Mouse (Mus musculus): ENCODE measurements around the gene Eif2b2. TPM values are rescaled to one million over a fixed set of nuclear protein-coding genes. Genes with fewer than 3 reads are reported as not detected.

Gene Eif2b2
- polyA plus RNA-seq, 1 experiment: not detected

- Histone ChIP-seq H3K4me1 (ENCODE audit: control insufficient read depth, insufficient read depth, low read length) (peaks cover 11% of the 10 kb centered on the region), H3K4me3 (ENCODE audit: insufficient read depth, low read depth, low read length) (no peak overlapping the region), H3K27ac (ENCODE audit: insufficient read depth, low read depth, low read length) (no peak overlapping the region)
- TF ChIP-seq POLR2A (IDR thresholded peaks at IDR 0.05; ENCODE audit: insufficient read depth, low read depth, low read length) (no peak), CTCF (IDR thresholded peaks at IDR 0.05; ENCODE audit: insufficient read depth, low read depth, low read length) (no peak)
- WGBS: 32% methylated on average over 19 of the region's 19 CpGs
These were observed 26.7 kb upstream of the Eif2b2 start for GRCm38 (mm10) chr12:85192461-85193108.

GRCm38 (mm10) chr12:85193146-85193545 is 26.1 kb upstream of the Eif2b2 start:
- 85% methylated on average over 10 of the region's 10 CpGs for WGBS

GRCm38 (mm10) chr12:85193923-85194622 is 25.2 kb upstream of the Eif2b2 start:
- WGBS: 90% methylated on average over 11 of the region's 11 CpGs
- Histone ChIP-seq H3K4me3 (ENCODE audit: insufficient read depth, low read depth, low read length) (no peak overlapping the region), H3K27ac (ENCODE audit: insufficient read depth, low read depth, low read length) (no peak overlapping the region), H3K4me1 (ENCODE audit: control insufficient read depth, insufficient read depth, low read length) (peaks cover 11% of the 10 kb centered on the region)
- no peak for TF ChIP-seq POLR2A (IDR thresholded peaks at IDR 0.05; ENCODE audit: insufficient read depth, low read depth, low read length)
- no peak for TF ChIP-seq CTCF (IDR thresholded peaks at IDR 0.05; ENCODE audit: insufficient read depth, low read depth, low read length)

More at GRCm38 (mm10) chr12:85193146-85193545, 26.1 kb upstream of the Eif2b2 start:
- TF ChIP-seq CTCF (IDR thresholded peaks at IDR 0.05; ENCODE audit: insufficient read depth, low read depth, low read length) (no peak), POLR2A (IDR thresholded peaks at IDR 0.05; ENCODE audit: insufficient read depth, low read depth, low read length) (no peak)
- H3K4me1 ChIP-seq (ENCODE audit: control insufficient read depth, insufficient read depth, low read length): peaks cover 11% of the 10 kb centered on the region
- H3K27ac ChIP-seq (ENCODE audit: insufficient read depth, low read depth, low read length): no peak overlapping the region
- no peak overlapping the region for H3K4me3 ChIP-seq (ENCODE audit: insufficient read depth, low read depth, low read length)

- Histone ChIP-seq H3K4me1 (ENCODE audit: control insufficient read depth, insufficient read depth, low read length) (peaks cover 11% of the 10 kb centered on the region), H3K27ac (ENCODE audit: insufficient read depth, low read depth, low read length) (no peak overlapping the region), H3K4me3 (ENCODE audit: insufficient read depth, low read depth, low read length) (no peak overlapping the region)
- 40% methylated on average over 4 of the region's 4 CpGs for WGBS
- TF ChIP-seq POLR2A (IDR thresholded peaks at IDR 0.05; ENCODE audit: insufficient read depth, low read depth, low read length): no peak
- TF ChIP-seq CTCF (IDR thresholded peaks at IDR 0.05; ENCODE audit: insufficient read depth, low read depth, low read length): no peak
These were observed 24.7 kb upstream of the Eif2b2 start for GRCm38 (mm10) chr12:85194623-85195018.

GRCm38 (mm10) chr12:85195086-85195485 is 24.2 kb upstream of the Eif2b2 start:
- 68% methylated on average over 5 of the region's 5 CpGs for WGBS

DNA sequence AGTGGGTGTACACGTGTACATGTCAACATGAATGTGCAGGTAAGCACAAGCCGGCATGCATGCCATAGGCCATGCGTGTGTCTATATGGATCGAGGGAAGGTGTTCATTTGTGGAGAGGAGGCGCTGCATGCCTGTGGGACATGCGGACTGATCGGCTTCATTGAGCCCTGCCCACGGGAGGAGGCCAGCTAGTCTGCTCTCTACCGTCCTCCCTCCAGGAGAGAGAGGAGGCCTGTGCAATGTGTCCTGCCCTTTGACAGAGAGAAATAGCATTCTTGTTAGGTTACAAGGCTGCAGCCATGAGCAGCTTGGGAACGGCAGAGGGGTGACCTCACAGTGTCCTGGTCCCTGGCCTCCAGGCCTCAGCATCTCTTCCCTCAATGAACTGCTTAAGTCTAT is 23.1 kb upstream of the Eif2b2 start:
- Histone ChIP-seq H3K27ac (ENCODE audit: insufficient read depth, low read depth, low read length) (no peak overlapping the region), H3K4me1 (ENCODE audit: control insufficient read depth, insufficient read depth, low read length) (peaks cover 14% of the 10 kb centered on the region), H3K4me3 (ENCODE audit: insufficient read depth, low read depth, low read length) (no peak overlapping the region)
- WGBS: 96% methylated on average over 10 of the region's 10 CpGs
- TF ChIP-seq CTCF (IDR thresholded peaks at IDR 0.05; ENCODE audit: insufficient read depth, low read depth, low read length) (no peak), POLR2A (IDR thresholded peaks at IDR 0.05; ENCODE audit: insufficient read depth, low read depth, low read length) (no peak)

More at GRCm38 (mm10) chr12:85195086-85195485, 24.2 kb upstream of the Eif2b2 start:
- H3K4me3 ChIP-seq (ENCODE audit: insufficient read depth, low read depth, low read length): no peak overlapping the region
- no peak for TF ChIP-seq CTCF (IDR thresholded peaks at IDR 0.05; ENCODE audit: insufficient read depth, low read depth, low read length)
- no peak for TF ChIP-seq POLR2A (IDR thresholded peaks at IDR 0.05; ENCODE audit: insufficient read depth, low read depth, low read length)
- H3K4me1 ChIP-seq (ENCODE audit: control insufficient read depth, insufficient read depth, low read length): peaks cover 11% of the 10 kb centered on the region
- H3K27ac ChIP-seq (ENCODE audit: insufficient read depth, low read depth, low read length): no peak overlapping the region

DNA sequence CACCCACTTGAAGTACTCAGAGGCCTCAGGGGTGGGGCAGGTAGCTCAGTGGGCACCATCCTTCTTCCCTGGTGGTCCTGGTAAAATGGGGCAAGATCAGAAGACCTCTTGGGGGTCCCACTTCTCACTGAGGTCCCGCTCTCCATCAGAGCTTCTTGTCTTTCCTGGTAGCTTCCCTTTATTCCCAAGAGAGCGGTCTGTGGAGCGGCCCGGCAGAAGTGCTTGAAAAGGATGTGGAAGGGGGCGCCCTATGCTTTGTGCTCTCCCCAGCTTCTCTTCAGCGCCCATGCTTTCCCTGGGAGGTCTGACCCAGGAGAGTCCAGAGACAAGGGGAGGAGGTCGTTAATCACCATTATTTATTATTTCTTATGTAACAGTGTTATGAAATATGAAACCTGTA is 21.9 kb upstream of the Eif2b2 start:
- Histone ChIP-seq H3K27ac (ENCODE audit: insufficient read depth, low read depth, low read length) (no peak overlapping the region), H3K4me1 (ENCODE audit: control insufficient read depth, insufficient read depth, low read length) (peaks cover 18% of the 10 kb centered on the region), H3K4me3 (ENCODE audit: insufficient read depth, low read depth, low read length) (no peak overlapping the region)
- TF ChIP-seq POLR2A (IDR thresholded peaks at IDR 0.05; ENCODE audit: insufficient read depth, low read depth, low read length) (no peak), CTCF (IDR thresholded peaks at IDR 0.05; ENCODE audit: insufficient read depth, low read depth, low read length) (no peak)
- 91% methylated on average over 7 of the region's 7 CpGs for WGBS

DNA sequence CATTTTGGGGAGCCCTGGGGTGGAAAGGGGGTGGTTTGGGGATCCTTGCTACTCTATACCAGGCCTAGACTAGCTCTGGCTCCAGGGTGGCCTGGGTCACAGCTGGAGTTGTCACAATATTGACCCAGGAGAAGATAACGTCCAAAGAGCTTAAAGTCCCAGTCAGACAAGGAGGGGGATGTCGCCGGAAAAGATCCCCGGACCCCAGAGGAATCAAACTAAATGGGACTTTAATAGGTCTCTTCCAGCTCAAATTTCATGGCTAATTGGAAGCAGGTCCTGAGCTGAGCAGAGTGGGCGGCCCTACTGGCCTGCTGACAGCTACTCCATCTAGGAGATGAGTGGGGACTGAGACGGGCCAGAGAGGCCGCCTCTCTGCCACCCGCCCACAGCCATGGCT is 21.3 kb upstream of the Eif2b2 start:
- Histone ChIP-seq H3K27ac (ENCODE audit: insufficient read depth, low read depth, low read length) (no peak overlapping the region), H3K4me3 (ENCODE audit: insufficient read depth, low read depth, low read length) (no peak overlapping the region), H3K4me1 (ENCODE audit: control insufficient read depth, insufficient read depth, low read length) (peaks cover 12% of the 10 kb centered on the region)
- TF ChIP-seq CTCF (IDR thresholded peaks at IDR 0.05; ENCODE audit: insufficient read depth, low read depth, low read length) (no peak), POLR2A (IDR thresholded peaks at IDR 0.05; ENCODE audit: insufficient read depth, low read depth, low read length) (no peak)
- WGBS: 66% methylated on average over 8 of the region's 8 CpGs

- TF ChIP-seq POLR2A (IDR thresholded peaks at IDR 0.05; ENCODE audit: insufficient read depth, low read depth, low read length) (no peak), CTCF (IDR thresholded peaks at IDR 0.05; ENCODE audit: insufficient read depth, low read depth, low read length) (no peak)
- WGBS: 82% methylated on average over 1 of the region's 1 CpGs
- H3K4me1 ChIP-seq (ENCODE audit: control insufficient read depth, insufficient read depth, low read length): peaks cover 9% of the 10 kb centered on the region
These were observed 19.3 kb upstream of the Eif2b2 start for GRCm38 (mm10) chr12:85199954-85200353.

More at GRCm38 (mm10) chr12:85199954-85200353, 19.3 kb upstream of the Eif2b2 start:
- Histone ChIP-seq H3K4me3 (ENCODE audit: insufficient read depth, low read depth, low read length) (no peak overlapping the region), H3K27ac (ENCODE audit: insufficient read depth, low read depth, low read length) (no peak overlapping the region)
